Mouse (Mus musculus): ENCODE data around the gene Ptprd.

DNA sequence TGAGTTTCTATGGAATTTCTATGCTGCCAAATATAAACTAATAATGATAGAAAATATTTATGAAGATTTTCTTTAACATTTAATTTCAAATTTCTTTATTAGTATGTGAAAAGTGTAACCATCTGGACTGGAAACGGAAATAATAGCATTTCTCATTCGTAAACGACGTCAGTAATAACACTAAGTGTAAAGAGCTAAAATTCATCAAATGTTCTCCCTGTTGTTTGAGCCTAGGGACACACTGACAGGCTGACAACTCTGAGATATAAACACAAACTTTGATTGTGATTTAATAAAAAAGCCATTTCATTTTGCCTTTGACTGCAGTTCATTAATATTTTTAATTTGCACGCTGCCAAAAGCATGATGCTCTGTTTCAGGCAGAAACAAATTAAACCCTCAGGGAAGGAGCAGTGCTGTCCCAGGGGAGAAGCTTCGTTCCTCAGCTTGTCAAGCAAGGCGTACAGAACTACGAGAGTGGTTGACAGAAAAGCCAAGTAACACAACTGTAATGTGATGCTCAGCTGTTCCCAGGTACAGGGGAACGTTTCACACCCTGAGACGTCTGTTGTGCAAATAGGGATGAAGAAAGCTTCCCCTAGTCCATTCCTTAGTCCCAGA, 894.6 kb downstream of the Ptprd start:
- no peak for TF ChIP-seq CTCF (IDR thresholded peaks at IDR 0.05 in 2 of 3, conservative IDR thresholded peaks at IDR 0.05 in 1 of 3; ENCODE audit: control insufficient read depth in 1 of 3, insufficient read depth in 1 of 3, low read depth in 2 of 3, low read length in 3 of 3, poor library complexity in 1 of 3, severe bottlenecking in 1 of 3)
- TF ChIP-seq SIN3A (IDR thresholded peaks at IDR 0.05; ENCODE audit: low read length): no peak
- no peak for TF ChIP-seq MEF2A (IDR thresholded peaks at IDR 0.05; ENCODE audit: extremely low read depth, insufficient replicate concordance, low read depth, low read length, poor library complexity, severe bottlenecking)
- no peak for TF ChIP-seq TCF12 (IDR thresholded peaks at IDR 0.05; ENCODE audit: low read depth, low read length)
- TF ChIP-seq GABPA (IDR thresholded peaks at IDR 0.05; ENCODE audit: low read depth, low read length): no peak
- no peak for TF ChIP-seq EP300 (IDR thresholded peaks at IDR 0.05; ENCODE audit: low read depth in 1 of 2, low read length in 2 of 2)
- TF ChIP-seq CHD2 (IDR thresholded peaks at IDR 0.05; ENCODE audit: low read length): no peak
- no peak for TF ChIP-seq JUND (IDR thresholded peaks at IDR 0.05; ENCODE audit: low read depth, low read length)
- no peak for TF ChIP-seq POLR2A (IDR thresholded peaks at IDR 0.05; ENCODE audit: control insufficient read depth in 1 of 2, insufficient read depth in 1 of 2, low read depth in 1 of 2, low read length in 2 of 2, poor library complexity in 1 of 2)
- TF ChIP-seq POLR2AphosphoS5 (IDR thresholded peaks at IDR 0.05; ENCODE audit: borderline replicate concordance, low read depth, low read length): no peak

Data from MEL (cell line).